In genomic region chr13:24952659-24953058, GRCm38 (mm10) we compare ENCODE assay signal across 28 mouse cellular contexts. TPM values are rescaled to one million over a fixed set of nuclear protein-coding genes. Genes with fewer than 3 reads are reported as not detected.
DNase-seq lines count a peak whose midpoint lies in the region; ATAC-seq and TF ChIP-seq lines count a peak whose summit lies in the region.
"Had no signal": no experiment of that assay in that cellular context is flagged by ENCODE, and none has a peak within 500 bp of the region (broad histone marks: within the 10 kb centered on the region; RNA-seq: fewer than 3 reads in every experiment).

No protein-coding gene starts in this region.

- WGBS in heart, embryonic 11.5 days (ENCODE audit: insufficient replicate concordance): 73% methylated on average over 7 of the region's 7 CpGs

- no peak overlapping the region for H3K4me3 ChIP-seq in heart, embryonic 11.5 days (ENCODE audit: low read depth, low read length)
- peak overlapping the region; percentile 35 to 36 for H3K4me3 ChIP-seq in MEL (ENCODE audit: control insufficient read depth in 1 of 2, insufficient read depth in 1 of 2, low read depth in 2 of 2, low read length in 2 of 2)
- H3K4me3 ChIP-seq: embryonic facial prominence, embryonic 13.5 days; embryonic facial prominence, embryonic 15.5 days; erythroblast, embryonic 14.5 days; forebrain, embryonic 10.5 days; forebrain, embryonic 12.5 days had no signal

- peaks cover 6% of the 10 kb centered on the region for H3K27me3 ChIP-seq in heart, embryonic 11.5 days (ENCODE audit: control insufficient read depth, insufficient read depth, low read length)
- no peaks in the 10 kb centered on the region; a peak in 1 of 4 replicates for H3K27me3 ChIP-seq in MEL (ENCODE audit: control insufficient read depth in 1 of 2, insufficient read depth in 2 of 2, low read length in 2 of 2)
- H3K27me3 ChIP-seq: CH12.LX; embryonic facial prominence, embryonic 15.5 days; forebrain, embryonic 12.5 days; Patski had no signal

- H3K79me2 ChIP-seq in MEL (ENCODE audit: control insufficient read depth, insufficient read depth, low read length, poor library complexity): no peaks in the 10 kb centered on the region

- no peak for TF ChIP-seq POLR2A in MEL (IDR thresholded peaks at IDR 0.05; ENCODE audit: control insufficient read depth in 1 of 2, insufficient read depth in 1 of 2, low read depth in 1 of 2, low read length in 2 of 2, poor library complexity in 1 of 2)

- H3K9ac ChIP-seq in heart, embryonic 11.5 days (ENCODE audit: low read depth, low read length): no peak overlapping the region
- peak overlapping the region; percentile 22; the same call in 1 of the 2 replicates for H3K9ac ChIP-seq in MEL (ENCODE audit: control insufficient read depth, low read depth, low read length, poor library complexity, severe bottlenecking)
- H3K9ac ChIP-seq: embryonic facial prominence, embryonic 13.5 days; embryonic facial prominence, embryonic 15.5 days; forebrain, embryonic 12.5 days had no signal

- DNase-seq in heart, adult 11 months: peak; percentile 33
- DNase-seq in MEL (ENCODE audit: low read depth, low spot score): peak; percentile 82
- DNase-seq in neural tube, embryonic 10.5 days (ENCODE audit: extremely low spot score, low spot score): no peak
- DNase-seq in urinary bladder, adult 18-20 months (ENCODE audit: low spot score in 2 of 2): no peak
- DNase-seq: adrenal gland, adult 8-10 months; adrenal gland, postnatal 14 days; adrenal gland, postnatal 36 days; B cell, adult 2 months; cerebellum, adult 11-12 months; cerebellum, adult 2 months; cerebellum, adult 9-10 months; cerebellum, postnatal 10 days; cerebellum, postnatal 36 days; embryo, embryonic 11 days had no signal

- no peak for ATAC-seq in heart, embryonic 11.5 days (replicated peaks; ENCODE audit: insufficient number of reproducible peaks, low FRiP score, low TSS enrichment)
- ATAC-seq in megakaryocyte progenitor cell, adult 5-6 weeks (replicated peaks; ENCODE audit: poor library complexity): peak; percentile 44; the same call in 1 of the 2 replicates
- ATAC-seq: activated CD4-positive, CD25-positive, alpha-beta regulatory T cell, adult 4 months; CD4-positive, CD25-positive, alpha-beta regulatory T cell, adult 4 months; forebrain, embryonic 14.5 days; forebrain, embryonic 16.5 days; Patski had no signal

- no peak overlapping the region for H3K4me2 ChIP-seq in heart, embryonic 11.5 days
- H3K4me2 ChIP-seq: embryonic facial prominence, embryonic 13.5 days; embryonic facial prominence, embryonic 15.5 days; forebrain, embryonic 12.5 days had no signal

- TF ChIP-seq CTCF in MEL (IDR thresholded peaks at IDR 0.05 in 2 of 3, conservative IDR thresholded peaks at IDR 0.05 in 1 of 3; ENCODE audit: control insufficient read depth in 1 of 3, insufficient read depth in 1 of 3, low read depth in 2 of 3, low read length in 3 of 3, poor library complexity in 1 of 3, severe bottlenecking in 1 of 3): no peak

- H3K4me1 ChIP-seq in heart, embryonic 11.5 days (ENCODE audit: control insufficient read depth, insufficient read depth, low read length): no peaks in the 10 kb centered on the region; the same call in 1 of the 2 replicates
- peaks cover 2 to 11% of the 10 kb centered on the region in 2 experiments; a peak in 3 of 4 replicates for H3K4me1 ChIP-seq in MEL (ENCODE audit: control insufficient read depth in 1 of 2, insufficient read depth in 2 of 2, low read length in 2 of 2)
- H3K4me1 ChIP-seq: embryonic facial prominence, embryonic 15.5 days; forebrain, embryonic 12.5 days had no signal

- H3K27ac ChIP-seq in heart, embryonic 11.5 days (ENCODE audit: low read depth, low read length): no peak overlapping the region
- peak overlapping the region; percentile 25 for H3K27ac ChIP-seq in MEL (ENCODE audit: control insufficient read depth, low read depth, low read length)
- H3K27ac ChIP-seq: embryonic facial prominence, embryonic 13.5 days; embryonic facial prominence, embryonic 15.5 days; forebrain, embryonic 10.5 days; forebrain, embryonic 12.5 days had no signal

- no peak for TF ChIP-seq RAD21 in MEL (IDR thresholded peaks at IDR 0.05; ENCODE audit: low read depth, low read length)

- TF ChIP-seq EP300 in MEL (IDR thresholded peaks at IDR 0.05; ENCODE audit: low read depth in 1 of 2, low read length in 2 of 2): peak; percentile 76

- H3K9me3 ChIP-seq in heart, embryonic 11.5 days (replicated peaks; ENCODE audit: control insufficient read depth, low read length): no peaks in the 10 kb centered on the region
- H3K9me3 ChIP-seq in MEL (replicated peaks; ENCODE audit: insufficient read depth, low read length): no peaks in the 10 kb centered on the region
- H3K9me3 ChIP-seq: embryonic facial prominence, embryonic 13.5 days; embryonic facial prominence, embryonic 15.5 days; forebrain, embryonic 10.5 days; forebrain, embryonic 12.5 days; G1E had no signal

- no peaks in the 10 kb centered on the region for H3K36me3 ChIP-seq in heart, embryonic 11.5 days (ENCODE audit: control insufficient read depth, insufficient read depth, low read length)
- H3K36me3 ChIP-seq in MEL (ENCODE audit: control insufficient read depth in 1 of 2, insufficient read depth in 2 of 2, low read length in 2 of 2): peaks cover 0 to 7% of the 10 kb centered on the region in 2 experiments; a peak in 2 of 4 replicates
- H3K36me3 ChIP-seq: embryonic facial prominence, embryonic 13.5 days; embryonic facial prominence, embryonic 15.5 days; forebrain, embryonic 10.5 days; forebrain, embryonic 12.5 days; G1E had no signal

TF ChIP-seq in MEL, 35 proteins besides CTCF, POLR2A, EP300 and RAD21:
- TF ChIP-seq SIN3A (IDR thresholded peaks at IDR 0.05; ENCODE audit: low read length) (peak; percentile 64; the same call in 1 of the 2 replicates), CHD1 (IDR thresholded peaks at IDR 0.05; ENCODE audit: low read depth, low read length) (no peak), BHLHE40 (IDR thresholded peaks at IDR 0.05; ENCODE audit: borderline replicate concordance, low read depth, low read length) (no peak), HCFC1 (IDR thresholded peaks at IDR 0.05; ENCODE audit: low read depth, low read length) (no peak), ETS1 (IDR thresholded peaks at IDR 0.05; ENCODE audit: low read depth, low read length) (peak; percentile 90), GABPA (IDR thresholded peaks at IDR 0.05; ENCODE audit: low read depth, low read length) (no peak), USF1 (IDR thresholded peaks at IDR 0.05; ENCODE audit: low read depth, low read length) (peak; percentile 64; the same call in 1 of the 2 replicates), TCF12 (IDR thresholded peaks at IDR 0.05; ENCODE audit: low read depth, low read length) (peak; percentile 76; the same call in 1 of the 2 replicates), NELFE (IDR thresholded peaks at IDR 0.05; ENCODE audit: low read depth, low read length) (no peak), KAT2A (conservative IDR thresholded peaks at IDR 0.05; ENCODE audit: low read depth, low read length) (0 out of 2 replicates have a peak, but pooled peaks have one; percentile 20), MAX (IDR thresholded peaks at IDR 0.05; ENCODE audit: low read length) (0 out of 2 replicates have a peak, but pooled peaks have one; percentile 36), UBTF (IDR thresholded peaks at IDR 0.05; ENCODE audit: borderline replicate concordance, insufficient read depth, low read depth, low read length) (no peak), GATA1 (IDR thresholded peaks at IDR 0.05; ENCODE audit: low read depth, low read length) (no peak; the same call in 1 of the 2 replicates), ZMIZ1 (IDR thresholded peaks at IDR 0.05; ENCODE audit: low read depth, low read length) (no peak), POLR2AphosphoS2 (IDR thresholded peaks at IDR 0.05; ENCODE audit: low read length) (no peak), ZC3H11A (IDR thresholded peaks at IDR 0.05; ENCODE audit: low read depth, low read length) (no peak), NRF1 (IDR thresholded peaks at IDR 0.05; ENCODE audit: insufficient read depth, low read depth, low read length, poor library complexity, severe bottlenecking) (no peak), TAL1 (IDR thresholded peaks at IDR 0.05; ENCODE audit: low read length) (peak; percentile 43), ZKSCAN1 (IDR thresholded peaks at IDR 0.05; ENCODE audit: low read depth, low read length) (no peak), MXI1 (IDR thresholded peaks at IDR 0.05; ENCODE audit: low read depth, low read length) (peak; percentile 52; the same call in 1 of the 2 replicates), MAFK (IDR thresholded peaks at IDR 0.05; ENCODE audit: borderline replicate concordance, low read depth, low read length) (no peak), MEF2A (IDR thresholded peaks at IDR 0.05; ENCODE audit: extremely low read depth, insufficient replicate concordance, low read depth, low read length, poor library complexity, severe bottlenecking) (no peak), TBP (IDR thresholded peaks at IDR 0.05; ENCODE audit: low read depth, low read length) (no peak), MYB (IDR thresholded peaks at IDR 0.05; ENCODE audit: low read depth, low read length) (no peak), ELF1 (IDR thresholded peaks at IDR 0.05; ENCODE audit: low read depth, low read length) (no peak)

RNA-seq across cellular contexts. Expression of gene Gpld1, which starts 9.7 kb away (rescaled TPM):
- polyA plus RNA-seq in heart, embryonic 11.5 days (2014; fragmentation: Nextera tagmentation; extraction: Ambion mirVana): 0.11 and 0.42 TPM in 2 replicates
- 0.56 and 0.92 TPM in 2 replicates for total RNA-seq in MEL (2012; rRNA removed)
- under 1 TPM in 1 of 2 experiments, not detected in 1; 0.03 TPM for polyA plus RNA-seq in MEL (2012; ENCODE audit: insufficient read depth in 1 of 2, insufficient read length in 2 of 2, low read depth in 1 of 2, low replicate concordance in 2 of 2, missing spikeins in 1 of 2)
- 0.07 and 0.27 TPM in 2 replicates for total RNA-seq in megakaryocyte progenitor cell, adult 5-6 weeks (2015)
- total RNA-seq in megakaryocyte progenitor cell, adult 5-6 weeks (2017): 0.29 and 0.68 TPM in 2 replicates
- polyA plus RNA-seq: erythroblast, embryonic 14.5 days had no signal

RNA-seq across cellular contexts. Expression of gene Aldh5a1, which starts 15.2 kb away (rescaled TPM):
- polyA plus RNA-seq in heart, embryonic 11.5 days (2014; fragmentation: Nextera tagmentation; extraction: Ambion mirVana): 7.9 and 8.1 TPM in 2 replicates
- 0.04 and 0.07 TPM in 2 replicates for total RNA-seq in MEL (2012; rRNA removed)
- under 1 TPM in 1 of 2 experiments, not detected in 1; 0.15 TPM for polyA plus RNA-seq in MEL (2012; ENCODE audit: insufficient read depth in 1 of 2, insufficient read length in 2 of 2, low read depth in 1 of 2, low replicate concordance in 2 of 2, missing spikeins in 1 of 2)
- 1.2 and 2.3 TPM in 2 replicates for total RNA-seq in megakaryocyte progenitor cell, adult 5-6 weeks (2015)
- total RNA-seq in megakaryocyte progenitor cell, adult 5-6 weeks (2017): 1.6 and 2.4 TPM in 2 replicates
- polyA plus RNA-seq: erythroblast, embryonic 14.5 days; G1E had no signal

Comparison
In these comparisons a context has a peak if more than half of its experiments do, and no peak if none do; other contexts are left out.
1. DNase-seq: peak in heart, adult 11 months (single experiment) and MEL (single experiment); none in neural tube, embryonic 10.5 days (single experiment) and urinary bladder, adult 18-20 months (0 of 2).